In the genomic region with DNA sequence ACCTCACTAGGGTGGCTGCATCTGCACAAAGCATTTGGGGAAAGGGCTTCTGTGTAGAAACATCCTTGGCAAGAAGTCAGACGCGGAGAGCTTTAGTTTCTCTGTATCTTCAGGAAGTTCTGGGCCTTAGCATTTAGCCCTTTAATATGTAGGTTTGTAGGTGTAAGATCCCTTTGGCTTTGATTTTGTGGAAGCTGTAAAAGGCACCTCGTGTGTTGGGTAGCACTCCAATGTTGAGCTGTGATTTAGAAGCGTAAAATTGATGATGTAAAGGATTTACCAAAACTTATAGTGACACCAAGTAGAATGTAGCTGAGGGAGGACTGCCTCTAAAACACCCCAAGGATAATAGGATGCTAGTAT, we compare ENCODE assay signal across 9 mouse cellular contexts. TPM values are rescaled to one million over a fixed set of nuclear protein-coding genes. Genes with fewer than 3 reads are reported as not detected.
DNase-seq lines count a peak whose midpoint lies in the region; ATAC-seq and TF ChIP-seq lines count a peak whose summit lies in the region.
"Not testable (repeated sequence)": the region's sequence is repeated elsewhere in the genome, so short reads cannot be mapped to it uniquely, and the experiment has no call there.
"Had no signal": no experiment of that assay in that cellular context is flagged by ENCODE, and none has a peak within 500 bp of the region (broad histone marks: within the 10 kb centered on the region; RNA-seq: fewer than 3 reads in every experiment).

No protein-coding gene starts in this region.

- not testable (repeated sequence) for H3K27ac ChIP-seq in brown adipose tissue, adult 24 weeks (replicated peaks; ENCODE audit: low read depth, low read length); forebrain, embryonic 14.5 days (ENCODE audit: low read depth, low read length); heart, embryonic 16.5 days (ENCODE audit: low read length); intestine, postnatal 0 days (ENCODE audit: low read depth, low read length); liver, adult 2 months (replicated peaks; ENCODE audit: insufficient read depth, low read depth, low read length)
- H3K27ac ChIP-seq in neural tube, embryonic 13.5 days (replicated peaks): peak overlapping the region; percentile 67

- DNase-seq in forebrain, embryonic 14.5 days (ENCODE audit: low spot score); liver, adult 2 months (ENCODE audit: extremely low read depth, low read depth, low spot score): not testable (repeated sequence)

- not testable (repeated sequence) for H3K79me2 ChIP-seq in liver, adult 2 months (ENCODE audit: control insufficient read depth, insufficient read depth, low read length)

- peak overlapping the region; percentile 63 for H3K4me3 ChIP-seq in brown adipose tissue, adult 24 weeks (ENCODE audit: insufficient read depth, low read depth, low read length)
- peak overlapping the region; percentile 32 for H3K4me3 ChIP-seq in forebrain, embryonic 14.5 days (ENCODE audit: low read depth, low read length)
- H3K4me3 ChIP-seq in heart, embryonic 16.5 days (ENCODE audit: low read length): peak overlapping the region; percentile 51
- H3K4me3 ChIP-seq in intestine, postnatal 0 days (ENCODE audit: low read depth, low read length): peak overlapping the region; percentile 32
- H3K4me3 ChIP-seq in liver, adult 2 months (ENCODE audit: insufficient read depth, low read depth, low read length): peak overlapping the region; percentile 59
- peak overlapping the region; percentile 83 for H3K4me3 ChIP-seq in megakaryocyte, embryonic 14.5 days (replicated peaks)
- H3K4me3 ChIP-seq in neural tube, embryonic 13.5 days: peak overlapping the region; percentile 46

- not testable (repeated sequence) for ATAC-seq in forebrain, embryonic 14.5 days; heart, embryonic 16.5 days (replicated peaks; ENCODE audit: extremely low read depth, insufficient read depth, low FRiP score); intestine, postnatal 0 days
- peak; percentile 1; the same call in 1 of the 2 replicates for ATAC-seq in neural tube, embryonic 13.5 days (ENCODE audit: low read depth)

- not testable (repeated sequence) for TF ChIP-seq CTCF in intestine, postnatal 0 days (IDR thresholded peaks at IDR 0.05; ENCODE audit: low read depth); liver, adult 2 months (IDR thresholded peaks at IDR 0.05; ENCODE audit: low read depth, low read length)

- not testable (repeated sequence) for H3K4me1 ChIP-seq in brown adipose tissue, adult 24 weeks (ENCODE audit: control insufficient read depth, insufficient read depth, insufficient read length, low read length); forebrain, embryonic 14.5 days (ENCODE audit: control insufficient read depth, insufficient read depth, low read length); heart, embryonic 16.5 days (ENCODE audit: control insufficient read depth, insufficient read depth, low read length); intestine, postnatal 0 days (replicated peaks; ENCODE audit: control insufficient read depth, insufficient read depth, low read length); liver, adult 2 months (ENCODE audit: control insufficient read depth, insufficient read depth, low read length); megakaryocyte, embryonic 14.5 days; neural tube, embryonic 13.5 days (replicated peaks)

- H3K36me3 ChIP-seq in forebrain, embryonic 14.5 days (ENCODE audit: control insufficient read depth, insufficient read depth, low read length); heart, embryonic 16.5 days (ENCODE audit: control insufficient read depth, insufficient read depth); intestine, postnatal 0 days (ENCODE audit: control insufficient read depth, insufficient read depth); liver, adult 2 months (ENCODE audit: control insufficient read depth, insufficient read depth, low read length); megakaryocyte, embryonic 14.5 days (replicated peaks; ENCODE audit: low read length); neural tube, embryonic 13.5 days: not testable (repeated sequence)

- not testable (repeated sequence) for TF ChIP-seq POLR2A in liver, adult 2 months (IDR thresholded peaks at IDR 0.05; ENCODE audit: extremely low read depth, insufficient read depth, low read length)

- peak overlapping the region; percentile 44 for H3K4me2 ChIP-seq in forebrain, embryonic 14.5 days (ENCODE audit: low read length)
- H3K4me2 ChIP-seq in heart, embryonic 16.5 days (ENCODE audit: low read depth, low read length): peak overlapping the region; percentile 65
- H3K4me2 ChIP-seq in intestine, postnatal 0 days (replicated peaks; ENCODE audit: low read depth): peak overlapping the region; percentile 57
- H3K4me2 ChIP-seq in neural tube, embryonic 13.5 days: peak overlapping the region; percentile 55

- H3K9ac ChIP-seq in forebrain, embryonic 14.5 days (ENCODE audit: low read length): peak overlapping the region; percentile 56
- H3K9ac ChIP-seq in heart, embryonic 16.5 days (ENCODE audit: low read length): peak overlapping the region; percentile 58
- H3K9ac ChIP-seq in intestine, postnatal 0 days (ENCODE audit: low read depth, low read length): not testable (repeated sequence)
- peak overlapping the region; percentile 72; the same call in 1 of the 2 replicates for H3K9ac ChIP-seq in liver, adult 2 months (ENCODE audit: low read depth, low read length)
- H3K9ac ChIP-seq in neural tube, embryonic 13.5 days: peak overlapping the region; percentile 66

- not testable (repeated sequence) for H3K9me3 ChIP-seq in forebrain, embryonic 14.5 days (replicated peaks; ENCODE audit: control insufficient read depth, low read length); heart, embryonic 16.5 days (replicated peaks; ENCODE audit: control insufficient read depth, low read length); intestine, postnatal 0 days (ENCODE audit: control insufficient read depth); megakaryocyte, embryonic 14.5 days; neural tube, embryonic 13.5 days

- H3K27me3 ChIP-seq in forebrain, embryonic 14.5 days (replicated peaks; ENCODE audit: control insufficient read depth, insufficient read depth, low read length); heart, embryonic 16.5 days (ENCODE audit: control insufficient read depth, insufficient read depth, low read length); intestine, postnatal 0 days (replicated peaks; ENCODE audit: control insufficient read depth, insufficient read depth, low read length); liver, adult 2 months (ENCODE audit: control insufficient read depth, insufficient read depth, low read length); megakaryocyte, embryonic 14.5 days (replicated peaks); neural tube, embryonic 13.5 days: not testable (repeated sequence)

- 4% methylated on average over 2 of the region's 4 CpGs for WGBS in forebrain, embryonic 14.5 days
- WGBS in heart, embryonic 16.5 days: 3% methylated on average over 2 of the region's 4 CpGs
- 0% methylated on average over 2 of the region's 4 CpGs for WGBS in intestine, postnatal 0 days
- WGBS in liver, adult 2 months: 17% methylated on average over 4 of the region's 4 CpGs
- WGBS in neural tube, embryonic 13.5 days: 14% methylated on average over 4 of the region's 4 CpGs

RNA-seq across cellular contexts. Expression of a gene that starts 0.5 kb away (rescaled TPM):
- polyA plus RNA-seq in brown adipose tissue, adult 24 weeks (2012; ENCODE audit: insufficient read depth, insufficient read length, missing spikeins): 1.4 and 1.6 TPM in 2 replicates
- 8.9 and 10.7 TPM in 2 replicates for polyA plus RNA-seq in forebrain, embryonic 14.5 days (2014; fragmentation: Nextera tagmentation; extraction: Ambion mirVana)
- 4.1 TPM in 2 replicates for polyA plus RNA-seq in heart, embryonic 16.5 days (2015; fragmentation: Nextera tagmentation; extraction: Ambion mirVana)
- polyA plus RNA-seq in intestine, postnatal 0 days (2015; fragmentation: Nextera tagmentation; extraction: Ambion mirVana): 1.4 and 1.7 TPM in 2 replicates
- total RNA-seq in liver, adult 2 months (2014; rRNA removed): 2.2 and 3.3 TPM in 2 replicates
- 0.21 and 0.32 TPM in 2 replicates for polyA plus RNA-seq in liver, adult 2 months (2012; rRNA removed)
- not detected in 2 replicates for polyA plus RNA-seq in megakaryocyte, embryonic 14.5 days (2012; ENCODE audit: insufficient read depth, low replicate concordance)
- 12.4 and 15.0 TPM in 2 replicates for polyA plus RNA-seq in neural tube, embryonic 13.5 days (2015; fragmentation: Nextera tagmentation; extraction: Ambion mirVana)

RNA-seq across cellular contexts. Expression of a gene that starts 36.8 kb away (rescaled TPM):
- polyA plus RNA-seq in brown adipose tissue, adult 24 weeks (2012; ENCODE audit: insufficient read depth, insufficient read length, missing spikeins): not detected in 2 replicates
- not detected in 2 replicates for polyA plus RNA-seq in forebrain, embryonic 14.5 days (2014; fragmentation: Nextera tagmentation; extraction: Ambion mirVana)
- 0.12 TPM in 1 of 2 replicates, not detected in the other for polyA plus RNA-seq in heart, embryonic 16.5 days (2015; fragmentation: Nextera tagmentation; extraction: Ambion mirVana)
- polyA plus RNA-seq in intestine, postnatal 0 days (2015; fragmentation: Nextera tagmentation; extraction: Ambion mirVana): not detected in 2 replicates
- total RNA-seq in liver, adult 2 months (2014; rRNA removed): not detected in 2 replicates
- polyA plus RNA-seq in liver, adult 2 months (2012; rRNA removed): not detected in 2 replicates
- not detected in 2 replicates for polyA plus RNA-seq in megakaryocyte, embryonic 14.5 days (2012; ENCODE audit: insufficient read depth, low replicate concordance)
- polyA plus RNA-seq in neural tube, embryonic 13.5 days (2015; fragmentation: Nextera tagmentation; extraction: Ambion mirVana): not detected in 2 replicates
- total RNA-seq: layer of hippocampus, postnatal 10 days had no signal
- polyA plus RNA-seq: gonadal fat pad, adult 2 months had no signal

RNA-seq across cellular contexts. Expression of a gene that starts 37.0 kb away (rescaled TPM):
- 1.2 TPM in 1 of 2 replicates, not detected in the other for polyA plus RNA-seq in brown adipose tissue, adult 24 weeks (2012; ENCODE audit: insufficient read depth, insufficient read length, missing spikeins)
- polyA plus RNA-seq in forebrain, embryonic 14.5 days (2014; fragmentation: Nextera tagmentation; extraction: Ambion mirVana): 2.3 and 3.5 TPM in 2 replicates
- polyA plus RNA-seq in heart, embryonic 16.5 days (2015; fragmentation: Nextera tagmentation; extraction: Ambion mirVana): 2.8 and 3.9 TPM in 2 replicates
- 1.2 and 1.3 TPM in 2 replicates for polyA plus RNA-seq in intestine, postnatal 0 days (2015; fragmentation: Nextera tagmentation; extraction: Ambion mirVana)
- 1.1 and 1.9 TPM in 2 replicates for total RNA-seq in liver, adult 2 months (2014; rRNA removed)
- polyA plus RNA-seq in liver, adult 2 months (2012; rRNA removed): 0.12 TPM in 2 replicates
- polyA plus RNA-seq in megakaryocyte, embryonic 14.5 days (2012; ENCODE audit: insufficient read depth, low replicate concordance): not detected in 2 replicates
- 2.9 and 4.7 TPM in 2 replicates for polyA plus RNA-seq in neural tube, embryonic 13.5 days (2015; fragmentation: Nextera tagmentation; extraction: Ambion mirVana)

RNA-seq across cellular contexts. Expression of a gene that starts 38.9 kb away (rescaled TPM):
- not detected in 2 replicates for polyA plus RNA-seq in brown adipose tissue, adult 24 weeks (2012; ENCODE audit: insufficient read depth, insufficient read length, missing spikeins)
- polyA plus RNA-seq in forebrain, embryonic 14.5 days (2014; fragmentation: Nextera tagmentation; extraction: Ambion mirVana): not detected in 2 replicates
- not detected in 2 replicates for polyA plus RNA-seq in heart, embryonic 16.5 days (2015; fragmentation: Nextera tagmentation; extraction: Ambion mirVana)
- not detected in 2 replicates for polyA plus RNA-seq in intestine, postnatal 0 days (2015; fragmentation: Nextera tagmentation; extraction: Ambion mirVana)
- not detected in 2 replicates for total RNA-seq in liver, adult 2 months (2014; rRNA removed)
- not detected in 2 replicates for polyA plus RNA-seq in liver, adult 2 months (2012; rRNA removed)
- polyA plus RNA-seq in megakaryocyte, embryonic 14.5 days (2012; ENCODE audit: insufficient read depth, low replicate concordance): not detected in 2 replicates
- not detected in 2 replicates for polyA plus RNA-seq in neural tube, embryonic 13.5 days (2015; fragmentation: Nextera tagmentation; extraction: Ambion mirVana)
- total RNA-seq: layer of hippocampus, postnatal 10 days had no signal
- polyA plus RNA-seq: gonadal fat pad, adult 2 months had no signal

RNA-seq across cellular contexts. Expression of a gene that starts 39.0 kb away (rescaled TPM):
- not detected in 2 replicates for polyA plus RNA-seq in brown adipose tissue, adult 24 weeks (2012; ENCODE audit: insufficient read depth, insufficient read length, missing spikeins)
- not detected in 2 replicates for polyA plus RNA-seq in forebrain, embryonic 14.5 days (2014; fragmentation: Nextera tagmentation; extraction: Ambion mirVana)
- polyA plus RNA-seq in heart, embryonic 16.5 days (2015; fragmentation: Nextera tagmentation; extraction: Ambion mirVana): not detected in 2 replicates
- not detected in 2 replicates for polyA plus RNA-seq in intestine, postnatal 0 days (2015; fragmentation: Nextera tagmentation; extraction: Ambion mirVana)
- total RNA-seq in liver, adult 2 months (2014; rRNA removed): not detected in 2 replicates
- not detected in 2 replicates for polyA plus RNA-seq in liver, adult 2 months (2012; rRNA removed)
- polyA plus RNA-seq in megakaryocyte, embryonic 14.5 days (2012; ENCODE audit: insufficient read depth, low replicate concordance): not detected in 2 replicates
- not detected in 2 replicates for polyA plus RNA-seq in neural tube, embryonic 13.5 days (2015; fragmentation: Nextera tagmentation; extraction: Ambion mirVana)
- polyA plus RNA-seq: gonadal fat pad, adult 2 months had no signal

Comparison
In these comparisons a context has a peak if more than half of its experiments do, and no peak if none do; other contexts are left out.
1. H3K4me3 ChIP-seq: peak in every context shown above with its lines; median percentile 83 in megakaryocyte, embryonic 14.5 days; 63 in brown adipose tissue, adult 24 weeks; 59 in liver, adult 2 months; 51 in heart, embryonic 16.5 days; 46 in neural tube, embryonic 13.5 days; 32 in forebrain, embryonic 14.5 days; 32 in intestine, postnatal 0 days.